Mouse (Mus musculus) cerebellum, adult 2 months (tissue): ENCODE results near the gene Gm49450.

Experiments used
- CTCF ChIP-seq: fragments of 200-500 bp; IDR thresholded peaks from 2 replicates; pipeline ENCODE4 v1.5.1; 2011; ENCODE audit warnings: low read depth, mild to moderate bottlenecking, control low read depth, low read length, moderate library complexity, borderline replicate concordance; ENCODE audit not compliant: insufficient read depth
- POLR2A ChIP-seq: fragments of 200-500 bp; IDR thresholded peaks from 2 replicates; pipeline ENCODE4 v1.6.1; 2011; ENCODE audit warnings: low read length, control low read depth, borderline replicate concordance; ENCODE audit not compliant: insufficient read depth

DNA sequence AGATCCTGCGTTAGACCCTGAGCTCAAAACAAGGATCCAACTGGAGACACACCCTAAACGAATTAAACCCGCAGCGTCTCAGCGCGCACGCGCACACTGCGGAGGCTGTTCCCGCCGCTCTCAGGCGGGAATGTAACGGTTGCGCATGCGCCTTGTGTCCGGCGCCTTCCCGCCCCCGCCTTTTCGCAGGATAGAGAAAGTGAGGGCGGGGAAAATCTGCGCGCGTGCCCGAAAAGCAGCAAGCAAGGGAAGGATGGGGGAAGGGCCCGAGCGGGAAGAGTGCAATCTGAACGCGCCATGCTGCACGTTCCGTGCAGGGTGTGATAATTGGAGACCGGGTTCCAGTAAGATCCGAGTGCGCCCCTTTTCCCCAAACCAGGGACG is 19.5 kb downstream of the Gm49450 start:
- no peak for TF ChIP-seq POLR2A
- no peak for TF ChIP-seq CTCF
